Mouse (Mus musculus): ENCODE data around the gene Kncn. TPM values are rescaled to one million over a fixed set of nuclear protein-coding genes. Genes with fewer than 3 reads are reported as not detected.

Kncn gene
- polyA plus RNA-seq, 1 experiment = 0.02 TPM

- no peaks in the 10 kb centered on the region for H3K36me3 ChIP-seq (ENCODE audit: control insufficient read depth)
- peaks cover 4% of the 10 kb centered on the region for H3K4me1 ChIP-seq (ENCODE audit: control insufficient read depth)
- no peak within 1 kb of the TSS for H3K4me3 ChIP-seq (replicated peaks)
- H3K9me3 ChIP-seq (ENCODE audit: control insufficient read depth, low read length) = no peaks in the 10 kb centered on the region
- TF ChIP-seq GATA1 (IDR thresholded peaks at IDR 0.05; ENCODE audit: low read length) = no peak
- TF ChIP-seq TAL1 (IDR thresholded peaks at IDR 0.05; ENCODE audit: low read length) = no peak
- peaks cover 63% of the 10 kb centered on the region for H3K27me3 ChIP-seq (ENCODE audit: control insufficient read depth)
Observed at GRCm38 (mm10) chr4:115890553-115890952, 6.4 kb downstream of the Kncn start, which contains the start of gene 6430628N08Rik. Gene 6430628N08Rik (plus strand): TSS chr4:115890665.

GRCm38 (mm10) chr4:115894281-115894680, 10.1 kb downstream of the Kncn start:
- H3K4me1 ChIP-seq (ENCODE audit: control insufficient read depth) = peaks cover 4% of the 10 kb centered on the region
- H3K4me3 ChIP-seq (replicated peaks) = no peak overlapping the region
- H3K27me3 ChIP-seq (ENCODE audit: control insufficient read depth) = peaks cover 84% of the 10 kb centered on the region
- H3K9me3 ChIP-seq (ENCODE audit: control insufficient read depth, low read length) = peaks cover 2% of the 10 kb centered on the region; the same call in 1 of the 2 replicates
- no peaks in the 10 kb centered on the region for H3K36me3 ChIP-seq (ENCODE audit: control insufficient read depth)
- TF ChIP-seq GATA1 (IDR thresholded peaks at IDR 0.05; ENCODE audit: low read length) (no peak), TAL1 (IDR thresholded peaks at IDR 0.05; ENCODE audit: low read length) (no peak)

- Histone ChIP-seq H3K36me3 (ENCODE audit: control insufficient read depth) (no peaks in the 10 kb centered on the region), H3K27me3 (ENCODE audit: control insufficient read depth) (peaks cover 75% of the 10 kb centered on the region), H3K9me3 (ENCODE audit: control insufficient read depth, low read length) (peaks cover 2% of the 10 kb centered on the region; the same call in 1 of the 2 replicates), H3K4me3 (replicated peaks) (no peak overlapping the region), H3K4me1 (ENCODE audit: control insufficient read depth) (no peaks in the 10 kb centered on the region)
- no peak for TF ChIP-seq GATA1 (IDR thresholded peaks at IDR 0.05; ENCODE audit: low read length)
- no peak for TF ChIP-seq TAL1 (IDR thresholded peaks at IDR 0.05; ENCODE audit: low read length)
Observed at GRCm38 (mm10) chr4:115897901-115898631, 13.9 kb downstream of the Kncn start.

- TF ChIP-seq GATA1 (IDR thresholded peaks at IDR 0.05; ENCODE audit: low read length) = no peak
- no peak for TF ChIP-seq TAL1 (IDR thresholded peaks at IDR 0.05; ENCODE audit: low read length)
- H3K4me1 ChIP-seq (ENCODE audit: control insufficient read depth) = no peaks in the 10 kb centered on the region
- peaks cover under 1% of the 10 kb centered on the region; the same call in 1 of the 2 replicates for H3K9me3 ChIP-seq (ENCODE audit: control insufficient read depth, low read length)
- peaks cover 66% of the 10 kb centered on the region for H3K27me3 ChIP-seq (ENCODE audit: control insufficient read depth)
- H3K4me3 ChIP-seq (replicated peaks) = no peak overlapping the region
- no peaks in the 10 kb centered on the region for H3K36me3 ChIP-seq (ENCODE audit: control insufficient read depth)
Observed at GRCm38 (mm10) chr4:115902816-115903215, 18.6 kb downstream of the Kncn start.

GRCm38 (mm10) chr4:115904375-115904774, 20.2 kb downstream of the Kncn start:
- Histone ChIP-seq H3K4me3 (replicated peaks) (no peak overlapping the region), H3K9me3 (ENCODE audit: control insufficient read depth, low read length) (no peaks in the 10 kb centered on the region), H3K4me1 (ENCODE audit: control insufficient read depth) (no peaks in the 10 kb centered on the region), H3K36me3 (ENCODE audit: control insufficient read depth) (no peaks in the 10 kb centered on the region), H3K27me3 (ENCODE audit: control insufficient read depth) (peaks cover 62% of the 10 kb centered on the region)
- TF ChIP-seq GATA1 (IDR thresholded peaks at IDR 0.05; ENCODE audit: low read length) (no peak), TAL1 (IDR thresholded peaks at IDR 0.05; ENCODE audit: low read length) (no peak)

- H3K36me3 ChIP-seq (ENCODE audit: control insufficient read depth) = no peaks in the 10 kb centered on the region
Observed at GRCm38 (mm10) chr4:115905701-115906100, 21.5 kb downstream of the Kncn start.

GRCm38 (mm10) chr4:115906791-115907190, 22.6 kb downstream of the Kncn start:
- no peaks in the 10 kb centered on the region for H3K4me1 ChIP-seq (ENCODE audit: control insufficient read depth)
- H3K27me3 ChIP-seq (ENCODE audit: control insufficient read depth) = peaks cover 50% of the 10 kb centered on the region
- no peak overlapping the region for H3K4me3 ChIP-seq (replicated peaks)
- no peaks in the 10 kb centered on the region for H3K9me3 ChIP-seq (ENCODE audit: control insufficient read depth, low read length)
- no peaks in the 10 kb centered on the region for H3K36me3 ChIP-seq (ENCODE audit: control insufficient read depth)
- no peak for TF ChIP-seq GATA1 (IDR thresholded peaks at IDR 0.05; ENCODE audit: low read length)
- TF ChIP-seq TAL1 (IDR thresholded peaks at IDR 0.05; ENCODE audit: low read length) = no peak

More at GRCm38 (mm10) chr4:115905701-115906100, 21.5 kb downstream of the Kncn start:
- no peaks in the 10 kb centered on the region for H3K4me1 ChIP-seq (ENCODE audit: control insufficient read depth)
- TF ChIP-seq GATA1 (IDR thresholded peaks at IDR 0.05; ENCODE audit: low read length) = no peak
- TF ChIP-seq TAL1 (IDR thresholded peaks at IDR 0.05; ENCODE audit: low read length) = no peak
- H3K4me3 ChIP-seq (replicated peaks) = no peak overlapping the region
- H3K27me3 ChIP-seq (ENCODE audit: control insufficient read depth) = peaks cover 49% of the 10 kb centered on the region
- H3K9me3 ChIP-seq (ENCODE audit: control insufficient read depth, low read length) = no peaks in the 10 kb centered on the region

- Histone ChIP-seq H3K9me3 (ENCODE audit: control insufficient read depth, low read length) (no peaks in the 10 kb centered on the region), H3K36me3 (ENCODE audit: control insufficient read depth) (no peaks in the 10 kb centered on the region), H3K4me1 (ENCODE audit: control insufficient read depth) (no peaks in the 10 kb centered on the region), H3K4me3 (replicated peaks) (no peak overlapping the region), H3K27me3 (ENCODE audit: control insufficient read depth) (peaks cover 51% of the 10 kb centered on the region)
- TF ChIP-seq TAL1 (IDR thresholded peaks at IDR 0.05; ENCODE audit: low read length) (no peak), GATA1 (IDR thresholded peaks at IDR 0.05; ENCODE audit: low read length) (no peak)
Observed at GRCm38 (mm10) chr4:115907994-115908393, 23.8 kb downstream of the Kncn start.

- TF ChIP-seq TAL1 (IDR thresholded peaks at IDR 0.05; ENCODE audit: low read length) (no peak), GATA1 (IDR thresholded peaks at IDR 0.05; ENCODE audit: low read length) (no peak)
- no peaks in the 10 kb centered on the region for H3K9me3 ChIP-seq (ENCODE audit: control insufficient read depth, low read length)
Observed at GRCm38 (mm10) chr4:115908641-115909040, 24.4 kb downstream of the Kncn start.

More at GRCm38 (mm10) chr4:115908641-115909040, 24.4 kb downstream of the Kncn start:
- no peaks in the 10 kb centered on the region for H3K4me1 ChIP-seq (ENCODE audit: control insufficient read depth)
- no peak overlapping the region for H3K4me3 ChIP-seq (replicated peaks)
- peaks cover 48% of the 10 kb centered on the region for H3K27me3 ChIP-seq (ENCODE audit: control insufficient read depth)
- H3K36me3 ChIP-seq (ENCODE audit: control insufficient read depth) = no peaks in the 10 kb centered on the region
